Mouse (Mus musculus) left cerebral cortex, postnatal 10 days (tissue): ENCODE measurements at regions not wholly inside any gene's neighbourhood (a gene's known extent, or its start where the extent isn't known, plus 50 kb on each side); places are given as distances from the start of the nearest gene placed in this dataset.
A peak's percentile ranks its signal among the peaks of the same experiment; 100 is the strongest.

Experiments used
- DNase-seq, 2 experiments: peaks; one replicate each; pipeline ENCODE4 v3.0.0; 2021 to 2022; ENCODE audit warnings: low spot score in 2 of 2, mixed read lengths in 1 of 2; ENCODE audit errors: extremely low spot score in 1 of 2
- intact Hi-C: fragments of 180-260 bp; cut with DNase I; formaldehyde crosslinking; loops from one replicate; pipeline ENCODE4 v1.15.1; 2025

DNA sequence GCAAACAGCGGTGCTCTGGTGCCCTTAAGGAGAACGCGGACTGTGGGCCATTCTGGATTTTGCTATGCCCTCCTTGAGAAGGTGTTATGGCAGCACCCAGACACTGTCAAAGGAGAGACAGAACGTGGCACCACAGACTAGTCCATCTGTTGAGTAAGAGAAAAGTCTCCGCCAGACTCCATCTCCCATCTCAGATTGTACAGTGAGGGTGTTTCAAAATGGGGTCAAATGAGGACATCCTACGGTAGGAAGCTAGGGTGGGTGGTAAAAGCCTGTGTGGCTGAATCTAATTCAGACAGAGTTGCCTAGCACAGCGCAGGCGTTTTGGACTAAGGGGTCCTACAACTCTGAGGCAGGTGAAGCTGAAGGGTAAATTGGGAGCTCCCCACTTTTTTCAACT, 366.1 kb downstream of the Abcc12 start:
- intact Hi-C loops = no loop called here
- peak in 1 of 2 experiments; percentile 26 for DNase-seq

DNA sequence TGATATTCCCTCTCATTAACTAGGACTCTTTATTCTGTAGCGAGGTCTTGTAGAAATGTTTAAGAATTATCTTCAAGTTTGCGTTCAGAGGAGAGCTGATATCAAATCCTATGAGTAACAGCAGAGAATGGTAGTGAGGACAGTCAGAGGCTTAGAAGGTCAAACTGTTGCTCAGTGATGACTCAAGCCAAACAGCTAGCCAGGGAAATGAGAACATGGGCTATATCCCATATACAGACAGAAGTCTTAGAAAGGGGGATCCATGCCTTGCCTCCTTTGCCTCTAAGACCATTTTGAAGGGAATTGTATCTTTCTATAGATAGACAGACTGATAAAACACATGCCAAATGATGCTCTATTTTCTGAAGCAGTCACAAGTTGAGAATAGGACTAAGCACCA, 368.0 kb downstream of the Abcc12 start:
- intact Hi-C loops = no loop called here
- DNase-seq = no peak

GRCm38 (mm10) chr8:86208812-86209262, 368.1 kb downstream of the Phkb start:
- no peak for DNase-seq
- intact Hi-C loops = loop anchor here (10.0 kb wide), 1 partner anchor 326 kb away; no protein-coding TSS in a partner anchor

DNA sequence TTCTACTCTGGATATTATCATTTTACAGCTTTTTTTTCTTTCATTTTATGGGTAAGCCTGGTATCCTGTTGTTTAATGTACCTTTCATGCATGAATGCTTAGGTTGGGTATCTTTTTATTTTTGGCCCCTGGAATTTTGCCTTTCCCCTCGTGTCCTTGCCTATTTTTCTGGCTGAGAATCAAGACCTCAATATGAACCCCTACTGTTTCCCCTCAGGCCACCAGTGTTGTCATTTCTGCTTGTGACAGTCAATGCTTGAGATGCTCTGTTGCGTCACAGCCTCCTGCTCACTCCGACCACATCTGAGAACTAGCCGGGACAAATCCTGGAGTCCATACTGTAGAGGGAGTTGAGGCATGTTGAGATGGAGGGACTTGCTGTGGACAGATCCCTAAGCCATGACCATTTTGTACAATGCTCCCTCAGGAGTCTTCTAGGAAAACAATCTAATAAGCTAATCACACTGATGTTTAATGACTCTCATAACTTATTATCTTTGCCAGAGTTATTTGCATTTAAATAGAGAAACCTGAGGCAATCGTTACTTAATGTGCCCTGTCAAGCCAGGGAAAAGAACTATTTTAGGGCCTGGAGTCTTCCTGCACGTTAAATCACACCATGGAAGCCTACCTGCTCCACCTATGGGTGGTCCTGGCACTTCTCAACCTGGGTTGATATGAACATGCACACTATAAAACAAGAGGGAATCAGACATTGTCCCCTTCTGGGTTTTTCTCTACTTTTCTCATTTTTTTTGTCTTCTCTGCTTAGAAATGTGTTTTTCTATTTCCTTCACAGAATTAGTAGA, 363.9 kb downstream of the Phkb start:
- intact Hi-C loops = loop anchor here (10.0 kb wide), 1 partner anchor 330 kb away; no protein-coding TSS in a partner anchor
- DNase-seq = no peak

DNA sequence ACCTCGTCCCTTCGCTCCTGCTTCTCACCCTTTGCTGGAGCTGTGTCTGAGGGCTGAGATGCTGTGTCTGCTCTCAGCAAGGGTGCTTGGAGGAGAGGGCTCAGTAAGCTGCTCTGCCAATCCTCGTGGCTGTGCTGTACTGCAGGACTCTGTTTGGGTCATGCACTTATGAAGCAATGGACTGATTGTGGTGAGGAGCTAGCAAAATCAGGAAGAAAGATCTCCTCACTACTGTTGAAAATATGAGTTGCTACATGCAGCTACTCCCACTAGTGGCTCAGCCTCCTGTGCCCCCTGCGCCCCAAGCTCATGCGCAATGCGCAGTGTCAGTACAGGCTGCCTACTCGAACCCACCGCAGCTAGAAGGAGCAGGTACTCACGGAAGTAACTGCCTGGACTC, 362.3 kb downstream of the Phkb start:
- DNase-seq = no peak
- intact Hi-C loops = loop anchor here (10.0 kb wide), 1 partner anchor 332 kb away; no protein-coding TSS in a partner anchor

DNA sequence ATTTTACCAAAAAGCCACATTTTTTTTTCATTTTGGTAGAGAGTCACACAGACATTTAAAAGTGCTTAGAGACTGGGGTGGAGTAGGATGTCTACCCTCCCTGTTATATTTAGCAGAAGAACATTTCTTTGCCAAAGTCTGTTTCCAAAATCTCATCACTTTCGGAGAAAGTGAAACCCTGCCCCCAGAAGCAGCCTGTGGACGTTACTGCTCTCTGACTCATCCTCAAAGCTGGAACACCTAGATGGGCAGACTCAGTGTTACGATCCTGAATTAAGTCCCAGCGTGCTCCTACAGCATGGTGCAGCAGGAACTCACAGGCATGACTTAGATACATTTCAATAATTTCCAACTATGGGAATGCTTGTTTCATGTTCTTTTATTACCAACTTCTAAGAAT, 361.1 kb downstream of the Phkb start:
- no peak for DNase-seq
- intact Hi-C loops = loop anchor here (10.0 kb wide), 1 partner anchor 333 kb away; no protein-coding TSS in a partner anchor

- no peak for DNase-seq
- intact Hi-C loops = loop anchor here (10.0 kb wide), 1 partner anchor 283 kb away; no protein-coding TSS in a partner anchor
These were observed 351.5 kb downstream of the Phkb start for GRCm38 (mm10) chr8:86192262-86192661.

GRCm38 (mm10) chr8:86184671-86185070, 343.9 kb downstream of the Phkb start:
- no peak for DNase-seq
- intact Hi-C loops = no loop called here

GRCm38 (mm10) chr8:86180793-86181192, 340.0 kb downstream of the Phkb start:
- DNase-seq = no peak
- intact Hi-C loops = no loop called here

GRCm38 (mm10) chr8:86170091-86170490, 329.3 kb downstream of the Phkb start:
- intact Hi-C loops = no loop called here
- DNase-seq = no peak

- intact Hi-C loops = no loop called here
- DNase-seq = no peak
These were observed 324.1 kb downstream of the Phkb start for GRCm38 (mm10) chr8:86164818-86165217.

DNA sequence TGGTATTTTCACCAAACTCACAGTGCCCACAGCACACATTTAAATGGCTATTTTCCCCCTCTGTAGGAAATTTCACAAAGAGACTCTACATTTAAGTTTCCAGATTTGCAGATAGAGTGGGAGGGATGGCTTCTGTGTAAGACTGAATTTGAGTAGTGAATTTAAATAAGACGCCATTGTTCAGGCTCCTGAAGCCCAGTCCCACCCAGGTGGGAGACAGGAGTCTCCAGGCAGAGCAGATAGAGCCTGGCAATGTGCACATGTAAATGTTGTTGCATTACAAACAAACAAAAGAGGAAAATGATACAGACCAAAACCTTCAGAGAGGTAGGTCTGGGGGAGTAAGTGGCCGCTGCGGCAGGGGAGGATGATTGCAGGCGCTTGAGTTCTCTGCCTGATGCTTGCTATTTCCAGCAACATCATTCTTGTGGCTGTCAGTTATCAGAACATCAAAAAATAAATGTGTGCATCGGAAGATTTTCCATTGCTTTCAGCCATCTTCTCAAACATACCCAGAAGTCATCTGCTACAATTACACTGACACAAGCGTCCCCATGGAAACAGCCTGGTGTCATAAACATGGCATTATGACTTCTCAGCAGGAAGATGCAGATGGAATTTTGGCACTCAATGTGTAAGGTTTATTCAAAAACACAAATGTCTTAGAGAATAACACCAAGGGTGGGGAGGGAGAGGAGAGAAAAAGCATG, 318.5 kb downstream of the Phkb start:
- intact Hi-C loops = no loop called here
- DNase-seq = peak in 1 of 2 experiments; percentile 62

- intact Hi-C loops = no loop called here
- no peak for DNase-seq
These were observed 306.8 kb downstream of the Phkb start for GRCm38 (mm10) chr8:86147586-86147985.

DNA sequence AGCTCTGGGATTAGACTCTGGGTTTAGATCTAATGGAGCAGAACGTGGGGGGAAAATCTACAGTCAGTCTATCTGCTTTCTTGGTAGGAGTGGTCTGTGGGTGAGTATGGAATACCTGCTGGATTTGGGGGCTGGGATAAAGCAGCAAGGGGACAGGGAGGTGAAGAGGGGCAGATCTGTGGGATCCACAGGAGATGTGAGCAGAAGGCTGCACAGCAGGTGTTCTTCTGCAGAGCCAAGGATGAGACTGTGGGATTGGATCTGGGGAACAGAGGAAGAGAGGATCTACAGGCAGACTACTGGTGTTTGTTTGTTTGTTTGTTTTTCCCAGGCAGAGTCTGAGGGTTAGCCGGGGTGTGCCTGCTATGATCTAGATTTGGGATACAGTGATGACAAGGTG, 284.5 kb downstream of the Phkb start:
- intact Hi-C loops = no loop called here
- no peak for DNase-seq

DNA sequence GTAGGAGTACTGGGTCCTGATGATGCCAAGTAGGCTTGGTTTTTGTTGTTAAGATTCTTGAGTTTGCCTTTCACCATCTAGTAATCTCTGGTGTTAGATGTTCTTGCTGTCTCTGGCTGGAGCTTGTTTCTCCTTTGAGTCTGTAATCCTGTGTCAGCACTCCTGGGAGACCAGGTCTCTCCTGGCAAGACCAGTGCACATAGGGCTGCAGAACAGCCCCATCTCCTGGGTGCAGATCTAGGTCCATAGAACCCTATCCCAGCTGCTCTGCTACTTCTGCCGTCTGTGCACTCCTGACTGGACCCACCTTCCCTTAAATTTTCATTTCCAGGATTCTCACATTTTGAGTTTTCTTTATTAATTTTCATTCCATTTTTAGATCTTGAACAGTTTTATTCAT, 283.9 kb downstream of the Phkb start:
- intact Hi-C loops = no loop called here
- no peak for DNase-seq
